Mouse (Mus musculus) spleen, postnatal 10 days (tissue): ENCODE results near the gene Drg1.

Source experiments
- DNase-seq, 2 experiments: peaks; one replicate each; pipeline ENCODE4 v3.0.0; 2021 to 2022; ENCODE audit warnings: low spot score in 2 of 2

The Drg1 gene

GRCm38 (mm10) chr11:3289803-3290639 is 23.8 kb upstream of the Drg1 start:
- peak; percentile 81 to 82 for DNase-seq

- DNase-seq = peak in 1 of 2 experiments; percentile 72
Observed at GRCm38 (mm10) chr11:3289302-3289802, 23.1 kb upstream of the Drg1 start.

GRCm38 (mm10) chr11:3288521-3289301 is 22.5 kb upstream of the Drg1 start, which contains the start of gene Patz1:
Gene Patz1, plus strand, starts transcription at chr11:3288874.
- peak; percentile 59 to 66 for DNase-seq

GRCm38 (mm10) chr11:3287921-3288320 is 21.7 kb upstream of the Drg1 start:
- no peak for DNase-seq

- no peak for DNase-seq
Observed at GRCm38 (mm10) chr11:3287131-3287530, 20.9 kb upstream of the Drg1 start.

DNA sequence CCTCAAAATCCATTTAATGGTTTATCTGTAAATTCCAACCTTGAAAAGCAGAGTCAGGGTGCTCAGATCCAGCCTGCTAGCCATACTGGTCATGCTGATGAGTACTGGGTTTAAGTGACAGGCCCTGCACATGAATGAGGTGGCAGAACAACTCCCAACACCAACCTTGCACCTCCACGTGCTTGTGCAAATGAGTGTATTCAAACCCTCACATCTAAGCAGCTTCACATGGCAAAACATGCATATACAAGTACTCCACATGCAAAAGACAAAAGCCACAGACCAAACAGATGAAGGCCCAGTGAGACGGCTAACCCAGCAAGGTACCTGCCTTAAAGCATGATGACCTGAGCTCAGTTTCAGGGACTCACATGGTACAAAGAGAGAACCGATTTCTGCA is 19.7 kb upstream of the Drg1 start:
- DNase-seq = no peak

- DNase-seq = no peak
Observed at GRCm38 (mm10) chr11:3283645-3284044, 17.4 kb upstream of the Drg1 start.

GRCm38 (mm10) chr11:3282887-3283286 is 16.7 kb upstream of the Drg1 start:
- DNase-seq = no peak

DNA sequence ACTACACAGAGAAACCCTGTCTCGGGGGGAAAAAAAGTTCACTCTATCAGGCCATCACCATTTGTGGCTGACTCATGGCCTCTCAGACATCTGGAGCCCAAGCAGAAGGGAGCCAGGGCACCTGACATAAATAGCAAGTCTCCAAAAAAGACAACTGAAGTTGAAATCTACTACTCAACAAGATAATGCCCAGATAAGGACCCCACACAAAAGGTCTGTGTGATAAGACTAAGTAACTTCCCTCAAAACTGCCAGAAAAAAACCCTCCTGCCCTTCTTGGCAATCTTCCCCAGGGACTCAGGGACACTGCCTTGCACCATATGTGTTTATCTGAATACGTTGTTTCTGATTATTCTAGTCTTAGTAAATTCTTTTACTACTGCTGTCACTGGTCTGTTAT is 13.5 kb upstream of the Drg1 start:
- DNase-seq = no peak

DNA sequence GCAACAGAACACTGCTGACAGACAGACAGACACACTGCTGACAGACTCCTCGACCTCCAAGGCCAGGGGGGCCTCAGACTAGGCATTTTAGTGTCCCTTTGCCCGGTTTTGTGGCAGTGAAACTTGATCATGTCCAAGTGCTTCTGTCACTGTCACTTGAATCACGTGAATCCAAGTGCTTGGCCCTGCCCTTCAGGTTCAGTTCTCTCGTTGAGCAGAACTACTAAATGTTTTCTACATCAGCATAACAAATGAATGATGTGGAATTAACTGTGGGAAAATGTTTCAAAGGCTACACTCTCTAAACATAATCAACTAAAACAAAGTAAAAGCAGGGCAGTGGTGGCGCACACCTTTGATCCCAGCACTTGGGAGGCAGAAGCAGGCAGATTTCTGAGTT is 12.1 kb upstream of the Drg1 start:
- DNase-seq = no peak

- peak in 1 of 2 experiments; percentile 2 for DNase-seq
Observed at GRCm38 (mm10) chr11:3269241-3269640, 3.0 kb upstream of the Drg1 start.

GRCm38 (mm10) chr11:3267133-3267532 is 918 bp upstream of the Drg1 start:
- DNase-seq = peak in 1 of 2 experiments; percentile 16

- no peak for DNase-seq
Observed at GRCm38 (mm10) chr11:3265291-3266078, 730 bp downstream of the Drg1 start.

GRCm38 (mm10) chr11:3259537-3259936 is 6.7 kb downstream of the Drg1 start:
- DNase-seq = no peak

DNA sequence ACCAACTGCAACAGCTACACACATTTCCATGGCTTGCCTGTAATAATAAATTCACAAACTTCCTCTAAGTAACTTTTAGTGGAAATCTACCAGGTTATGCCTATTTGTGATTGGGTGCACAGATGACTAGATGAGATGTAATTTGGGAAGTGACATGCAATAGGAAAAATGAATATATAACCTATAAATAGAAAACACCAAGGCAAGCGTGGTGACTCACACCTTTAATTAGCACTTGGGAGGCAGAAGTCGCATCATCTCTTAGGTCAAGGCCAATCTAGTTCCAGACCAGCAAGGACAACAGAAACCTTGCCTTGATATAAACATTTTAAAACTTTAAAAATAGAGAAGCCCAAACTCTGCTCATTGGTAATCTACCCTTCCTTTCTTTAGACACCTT is 18.8 kb downstream of the Drg1 start:
- no peak for DNase-seq

DNA sequence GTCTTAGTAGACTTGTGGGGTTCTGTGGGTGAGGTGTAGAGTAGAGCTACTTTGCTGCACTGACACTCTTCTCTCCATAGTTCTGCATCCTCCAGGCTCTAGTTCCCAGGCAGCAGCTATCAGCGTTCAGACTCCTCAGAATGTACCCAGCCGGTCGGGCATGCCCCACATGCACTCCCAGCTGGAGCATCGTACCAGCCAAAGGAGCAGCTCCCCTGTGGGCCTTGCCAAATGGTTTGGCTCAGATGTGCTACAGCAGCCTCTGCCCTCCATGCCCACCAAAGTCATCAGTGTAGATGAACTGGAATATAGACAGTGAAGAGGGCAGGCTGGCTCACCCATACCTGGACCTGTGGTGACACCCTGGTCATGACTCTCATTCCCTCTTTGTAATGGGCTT is 22.4 kb downstream of the Drg1 start:
- no peak for DNase-seq

DNA sequence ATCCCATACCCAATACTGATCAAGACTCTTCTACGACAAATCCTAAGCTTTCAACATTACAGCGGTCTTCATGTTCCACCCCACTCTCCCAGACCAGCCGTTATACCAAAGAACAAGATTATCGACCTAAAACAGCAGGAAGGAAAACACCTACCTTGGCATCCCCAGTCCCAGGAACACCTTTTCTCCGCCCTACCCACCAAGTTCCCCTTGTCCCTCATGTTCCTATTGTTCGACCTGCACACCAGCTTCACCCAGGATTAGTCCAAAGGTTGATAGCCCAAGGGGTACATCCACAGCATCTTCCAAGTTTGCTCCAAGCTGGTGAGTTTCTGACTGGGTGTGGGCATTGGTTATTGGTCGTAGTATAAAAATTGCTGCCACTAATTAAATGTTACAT is 23.8 kb downstream of the Drg1 start:
- no peak for DNase-seq

GRCm38 (mm10) chr11:3235277-3235676 is 30.9 kb downstream of the Drg1 start:
- DNase-seq = no peak

DNA sequence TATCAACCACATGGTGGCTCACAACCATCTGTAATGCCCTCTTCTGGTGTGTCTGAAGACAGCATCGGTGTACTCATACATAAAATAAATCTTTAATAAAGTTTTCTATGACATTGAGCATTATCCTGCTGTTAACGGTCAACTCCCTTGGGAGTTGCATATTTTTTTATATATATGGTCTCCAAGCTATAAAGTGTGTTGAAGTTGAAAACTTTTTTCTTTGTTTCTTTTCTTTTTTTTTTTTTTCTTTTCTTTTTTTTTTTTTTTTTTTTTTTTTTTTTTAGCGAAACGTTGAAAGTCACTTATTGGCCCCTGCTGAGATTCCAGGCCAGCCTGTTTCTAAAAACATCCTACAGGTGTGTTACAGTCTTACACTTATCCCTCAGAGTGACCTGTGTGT is 32.5 kb downstream of the Drg1 start:
- DNase-seq = no peak

- DNase-seq = no peak
Observed at GRCm38 (mm10) chr11:3232248-3232647, 34.0 kb downstream of the Drg1 start.

GRCm38 (mm10) chr11:3227113-3227512 is 39.1 kb downstream of the Drg1 start:
- no peak for DNase-seq

DNA sequence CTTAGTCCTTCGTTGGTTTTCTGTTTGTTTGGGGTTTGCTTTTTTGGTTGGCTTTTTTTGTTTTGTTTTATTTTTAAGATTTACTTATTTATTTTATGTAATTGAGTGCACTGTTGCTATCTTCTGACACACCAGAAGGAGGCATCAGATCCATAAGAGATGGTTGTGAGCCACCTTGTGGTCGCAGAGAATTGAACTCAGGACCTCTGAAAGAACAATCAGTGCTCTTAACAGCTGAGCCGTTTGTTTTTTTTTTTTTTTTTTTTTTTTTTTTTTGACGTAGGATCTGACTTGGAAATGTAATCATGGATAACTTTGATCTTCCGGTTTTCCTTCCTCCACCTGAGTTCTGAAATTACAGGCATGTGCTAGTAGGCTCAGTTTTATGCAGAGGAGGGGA is 43.1 kb downstream of the Drg1 start:
- no peak for DNase-seq
